Mouse (Mus musculus): ENCODE results near the gene Adgrl1.

Gene Adgrl1

DNA sequence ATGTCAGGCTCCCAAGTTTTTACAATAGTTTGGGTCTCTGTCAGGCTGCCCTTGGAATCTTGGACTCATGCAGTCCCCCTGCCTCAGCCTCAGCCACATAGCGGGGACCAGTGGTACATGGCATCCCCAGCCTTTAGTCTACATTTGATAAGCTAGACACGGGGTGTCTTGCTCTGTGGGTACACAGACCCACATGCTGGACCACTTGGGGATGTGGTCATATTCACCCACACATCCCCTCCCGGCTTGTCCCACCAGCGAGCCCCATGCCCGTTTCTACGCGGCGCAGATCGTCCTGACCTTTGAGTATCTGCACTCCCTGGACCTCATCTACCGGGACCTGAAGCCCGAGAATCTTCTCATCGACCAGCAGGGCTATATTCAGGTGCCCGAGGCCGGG is 90.3 kb downstream of the Adgrl1 start:
- no peak for DNase-seq (ENCODE audit: low read depth)

Data from induced T-regulatory cell, adult 2 months (primary cell).